Mouse (Mus musculus) layer of hippocampus, adult 2 months (tissue): ENCODE measurements at regions not wholly inside any gene's neighbourhood (a gene's known extent, or its start where the extent isn't known, plus 50 kb on each side); places are given as distances from the start of the nearest gene placed in this dataset.

ENCODE experiments used
- DNase-seq, 2 experiments: peaks; one replicate each; pipeline ENCODE4 v3.0.0; 2022; ENCODE audit warnings: low spot score in 2 of 2
- H3K27ac ChIP-seq: fragments of 200-600 bp; 2 replicates; pipeline ENCODE4 v1.8.1; 2022
- H3K4me3 ChIP-seq: fragments of 200-600 bp; 2 replicates; pipeline ENCODE4 v1.8.1; 2022; ENCODE audit warnings: mild to moderate bottlenecking
- CTCF ChIP-seq: fragments of 200-600 bp; conservative IDR thresholded peaks from 2 replicates; pipeline ENCODE4 v1.8.1; 2022; ENCODE audit warnings: antibody characterized with exemption, mild to moderate bottlenecking, moderate library complexity

DNA sequence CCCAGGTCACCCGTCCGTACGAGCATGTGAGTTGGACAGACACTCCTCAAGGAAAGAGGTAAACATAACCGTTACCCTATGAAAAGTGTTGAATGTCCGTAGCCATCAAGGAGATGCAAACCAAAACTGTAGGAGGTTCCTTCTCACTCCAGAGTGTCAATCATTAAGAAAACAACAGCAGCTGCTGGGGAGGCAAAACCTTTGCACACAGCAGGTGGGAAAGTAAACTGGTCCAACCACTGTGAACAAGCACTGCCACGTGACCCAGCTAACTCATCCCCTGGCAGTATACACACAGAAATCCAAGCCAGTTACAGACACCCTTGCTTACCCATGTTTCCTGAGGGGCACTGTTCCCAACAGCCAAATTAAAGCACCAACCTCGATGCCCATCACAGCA is 54.7 kb upstream of the Irx5 start:
- Histone ChIP-seq H3K27ac (no peak overlapping the region), H3K4me3 (no peak overlapping the region)
- no peak for DNase-seq
- no peak for TF ChIP-seq CTCF

- no peak for DNase-seq
- no peak for TF ChIP-seq CTCF
- H3K4me3 ChIP-seq, result no peak overlapping the region
- no peak overlapping the region for H3K27ac ChIP-seq
Measured at GRCm38 (mm10) chr8:92301029-92301428, 56.4 kb upstream of the Irx5 start.

DNA sequence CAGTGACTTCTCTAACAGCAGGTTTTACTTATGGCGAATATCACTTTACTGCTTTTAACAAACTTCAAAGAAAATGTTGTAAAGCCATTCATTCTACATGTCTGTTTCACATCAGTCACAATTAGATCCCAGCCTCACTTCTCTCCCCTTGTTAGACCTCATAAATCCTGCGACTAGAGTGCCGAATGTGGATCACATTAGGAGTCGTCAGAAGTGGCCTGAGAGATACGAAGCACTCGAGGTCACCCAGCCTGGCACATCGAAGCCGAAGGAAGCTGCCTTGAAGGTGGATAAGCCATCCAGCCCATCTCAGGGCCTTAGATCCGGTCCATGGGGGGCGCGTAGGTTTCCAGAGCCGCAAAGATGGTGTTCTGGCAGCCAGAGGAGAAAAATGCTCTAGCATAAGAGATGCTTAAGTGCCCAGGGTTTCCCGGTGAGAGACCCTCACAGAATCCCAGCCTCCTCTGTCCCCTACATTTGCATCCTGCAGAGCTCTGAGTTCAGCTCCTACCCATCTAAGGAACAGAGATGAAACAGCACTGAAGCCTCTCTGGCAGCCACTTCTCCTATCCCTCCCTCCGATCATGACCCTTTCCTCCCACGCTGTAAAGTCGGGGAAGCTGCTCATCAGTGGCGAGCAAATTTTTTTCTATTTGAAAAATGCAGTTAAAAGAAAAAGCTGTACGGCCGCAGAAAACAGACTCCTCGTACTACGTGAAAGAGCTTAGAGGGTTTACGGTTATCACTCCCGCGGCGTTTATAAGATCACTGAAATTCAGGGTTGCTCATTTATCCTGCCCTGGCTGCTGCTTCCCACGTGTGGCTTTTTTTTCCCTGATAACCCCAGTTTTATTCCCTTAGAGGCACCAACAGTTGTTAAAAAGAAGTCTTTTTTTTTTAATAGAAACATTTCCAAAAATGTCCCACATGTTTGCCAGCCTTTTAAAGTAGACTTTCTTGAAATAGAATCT is 70.3 kb upstream of the Irx5 start:
- Histone ChIP-seq H3K27ac (no peak overlapping the region), H3K4me3 (no peak overlapping the region)
- no peak for DNase-seq
- no peak for TF ChIP-seq CTCF

- no peak overlapping the region for H3K27ac ChIP-seq
- H3K4me3 ChIP-seq, result no peak overlapping the region
- TF ChIP-seq CTCF, result no peak
- DNase-seq, result no peak
Measured at GRCm38 (mm10) chr8:92275755-92276154, 81.7 kb upstream of the Irx5 start.

DNA sequence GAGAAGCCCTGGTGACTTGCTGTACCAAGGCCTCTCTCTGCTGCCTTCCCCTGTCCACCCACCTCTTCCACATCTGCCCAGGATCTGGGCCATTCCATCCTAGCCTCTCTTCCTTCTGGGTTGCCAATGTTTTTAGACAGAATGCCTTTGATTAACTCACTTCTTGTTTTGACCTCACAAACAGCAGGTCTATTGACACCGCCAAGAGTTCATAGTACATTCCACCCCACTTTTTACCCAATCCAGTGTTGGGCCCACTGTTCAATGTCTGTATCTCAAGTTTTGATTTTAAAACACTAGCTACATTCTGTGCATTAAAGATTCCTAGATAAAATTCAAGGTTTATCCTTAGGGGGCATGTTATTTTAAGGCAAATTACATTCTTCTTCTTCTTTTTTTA is 84.7 kb upstream of the Irx5 start:
- no peak overlapping the region for H3K27ac ChIP-seq
- no peak overlapping the region for H3K4me3 ChIP-seq
- DNase-seq, result no peak
- TF ChIP-seq CTCF, result no peak

GRCm38 (mm10) chr8:92272073-92272472 is 85.4 kb upstream of the Irx5 start:
- H3K4me3 ChIP-seq, result no peak overlapping the region
- no peak overlapping the region for H3K27ac ChIP-seq
- DNase-seq, result no peak
- TF ChIP-seq CTCF, result no peak

DNA sequence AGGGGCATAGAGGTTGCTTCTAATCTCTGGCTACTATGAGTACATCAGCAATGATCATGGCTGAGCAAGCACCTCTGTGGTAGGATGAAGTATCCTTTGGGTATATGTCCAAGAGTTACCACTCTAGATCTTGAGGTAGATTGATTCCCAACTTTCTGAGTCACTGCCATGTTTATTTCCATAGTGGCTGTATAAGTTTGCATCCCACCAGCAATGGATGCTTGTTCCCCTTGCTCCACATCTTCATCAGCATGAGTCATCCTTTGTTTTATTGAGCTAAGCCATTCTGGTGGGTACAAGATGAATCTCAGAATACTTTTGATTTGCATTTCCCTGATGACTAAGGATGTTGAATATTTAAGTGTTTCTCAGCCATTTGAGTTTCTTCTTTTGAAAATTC is 86.8 kb upstream of the Irx5 start:
- no peak overlapping the region for H3K27ac ChIP-seq
- no peak for TF ChIP-seq CTCF
- DNase-seq, result no peak
- no peak overlapping the region for H3K4me3 ChIP-seq

- no peak for DNase-seq
- H3K27ac ChIP-seq, result no peak overlapping the region
- no peak for TF ChIP-seq CTCF
- no peak overlapping the region for H3K4me3 ChIP-seq
Measured at GRCm38 (mm10) chr8:92267415-92267814, 90.0 kb upstream of the Irx5 start.

GRCm38 (mm10) chr8:92260056-92260455 is 97.4 kb upstream of the Irx5 start:
- TF ChIP-seq CTCF, result no peak
- Histone ChIP-seq H3K4me3 (no peak overlapping the region), H3K27ac (no peak overlapping the region)
- no peak for DNase-seq

GRCm38 (mm10) chr8:92258258-92258657 is 99.2 kb upstream of the Irx5 start:
- H3K27ac ChIP-seq, result no peak overlapping the region
- TF ChIP-seq CTCF, result no peak
- H3K4me3 ChIP-seq, result no peak overlapping the region
- DNase-seq, result no peak

DNA sequence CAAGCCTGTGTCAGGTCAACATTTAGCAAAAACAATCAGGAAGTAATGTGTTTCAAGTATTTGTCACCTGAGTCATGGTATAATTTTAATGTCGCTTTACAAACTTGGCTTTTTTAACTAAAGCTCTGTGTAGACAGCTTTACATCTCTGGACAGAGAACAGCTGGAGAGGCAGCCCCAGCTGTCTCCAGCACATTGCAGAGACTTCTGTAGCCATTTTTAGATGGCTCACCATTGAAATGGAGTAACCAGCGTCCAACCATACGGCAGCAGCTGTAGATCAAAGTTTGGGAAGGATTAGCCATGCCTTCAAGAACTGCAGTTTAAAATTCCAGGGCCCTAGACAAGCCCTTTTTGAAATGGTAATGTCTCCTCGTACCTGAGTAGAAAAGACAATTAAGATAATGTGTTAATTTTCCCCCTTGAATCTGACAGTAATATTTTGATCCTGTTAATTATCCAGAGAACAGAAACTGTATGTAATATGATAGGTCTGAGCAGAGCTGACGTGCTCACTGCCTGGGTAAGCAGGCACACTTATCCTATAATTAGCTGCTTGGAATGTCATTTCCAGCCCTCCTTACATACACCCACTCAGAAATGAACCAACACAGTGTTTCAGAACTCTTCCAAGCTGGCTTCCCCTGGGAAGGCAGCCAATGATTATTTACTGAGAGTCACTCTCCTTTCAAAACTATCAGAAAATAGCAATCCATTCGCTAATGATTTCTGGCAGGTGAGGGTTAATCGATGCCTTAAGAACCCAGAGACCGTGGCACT is 104.6 kb upstream of the Irx5 start:
- DNase-seq, result peak; percentile 47 to 61
- Histone ChIP-seq H3K27ac (no peak overlapping the region), H3K4me3 (no peak overlapping the region)
- TF ChIP-seq CTCF, result no peak

DNA sequence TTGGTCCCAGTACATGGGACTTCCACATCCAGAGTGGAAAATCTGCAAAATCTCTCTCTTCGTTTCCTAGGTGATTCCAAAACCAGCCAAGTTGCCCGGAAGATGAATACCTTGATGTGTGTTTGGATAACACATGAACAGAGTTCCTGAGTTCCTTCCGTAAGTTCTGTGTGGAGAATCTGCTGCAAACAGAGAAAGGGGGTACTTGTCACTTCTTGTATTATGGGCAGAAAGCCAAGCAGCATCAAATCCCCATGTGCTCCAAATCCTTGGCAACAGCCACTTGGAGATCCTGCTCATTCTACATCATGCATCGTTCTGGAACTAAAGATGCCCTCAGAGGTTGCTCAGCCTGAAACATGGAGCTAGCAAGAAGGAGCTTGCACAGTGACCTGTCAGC is 111.1 kb upstream of the Irx5 start:
- DNase-seq, result no peak
- TF ChIP-seq CTCF, result no peak

GRCm38 (mm10) chr8:92240686-92241275 is 116.6 kb upstream of the Irx5 start:
- Histone ChIP-seq H3K27ac (no peak overlapping the region), H3K4me3 (no peak overlapping the region)
- TF ChIP-seq CTCF, result no peak
- DNase-seq, result no peak

More for the DNA sequence above, 111.1 kb upstream of the Irx5 start:
- no peak overlapping the region for H3K27ac ChIP-seq
- H3K4me3 ChIP-seq, result no peak overlapping the region
